Mouse (Mus musculus) liver, postnatal 0 days (tissue): ENCODE data around the gene Dact2. TPM values are rescaled to one million over a fixed set of nuclear protein-coding genes. Genes with fewer than 3 reads are reported as not detected.
A peak's percentile ranks its signal among the peaks of the same experiment; 100 is the strongest.

Experiments used
- ATAC-seq: fragments of 200-750 bp; cut with Nextera tagmentation; 2 replicates; pipeline ENCODE4 v1.8.0; 2017; ENCODE audit warnings: mild to moderate bottlenecking, moderate library complexity
- DNase-seq: peaks from one replicate; pipeline ENCODE4 v3.0.0-alpha.2; 2016
- H3K27ac ChIP-seq: fragments of 300-500 bp; sonication (generic); 2 replicates; pipeline ENCODE4 v1.5.1; 2014; ENCODE audit warnings: antibody characterized with exemption, moderate library complexity, mild to moderate bottlenecking, low read depth
- H3K27me3 ChIP-seq: fragments of 300-500 bp; sonication (generic); 2 replicates; pipeline ENCODE4 v1.6.1; 2014; ENCODE audit warnings: low read length, control low read depth, mixed read lengths; ENCODE audit not compliant: insufficient read depth
- H3K36me3 ChIP-seq: fragments of 300-500 bp; sonication (generic); replicated peaks from 2 replicates; pipeline ENCODE4 v1.6.1; 2014; ENCODE audit warnings: mild to moderate bottlenecking, control low read depth, low read length, moderate library complexity, mixed read lengths; ENCODE audit not compliant: insufficient read depth
- H3K4me1 ChIP-seq: fragments of 300-500 bp; sonication (generic); 2 replicates; pipeline ENCODE4 v1.6.1; 2014; ENCODE audit warnings: antibody characterized with exemption, mild to moderate bottlenecking, control low read depth; ENCODE audit not compliant: insufficient read depth
- H3K4me2 ChIP-seq: fragments of 300-500 bp; sonication (generic); 2 replicates; pipeline ENCODE4 v1.6.1; 2014; ENCODE audit warnings: low read depth, mild to moderate bottlenecking, low read length, moderate library complexity, mixed read lengths
- H3K4me3 ChIP-seq: fragments of 300-500 bp; sonication (generic); 2 replicates; pipeline ENCODE4 v1.5.1; 2014; ENCODE audit warnings: low read depth, low read length
- H3K9ac ChIP-seq: fragments of 300-500 bp; sonication (generic); replicated peaks from 2 replicates; pipeline ENCODE4 v1.6.1; 2014; ENCODE audit warnings: mild to moderate bottlenecking, moderate library complexity
- H3K9me3 ChIP-seq: fragments of 300-500 bp; sonication (generic); 2 replicates; pipeline ENCODE4 v1.6.1; 2016; ENCODE audit warnings: mild to moderate bottlenecking, control low read depth, low read length, mixed read lengths
- CTCF ChIP-seq: sonication (generic); IDR thresholded peaks from 2 replicates; pipeline ENCODE4 v1.5.1; 2016; ENCODE audit warnings: antibody characterized with exemption, low read depth
- EP300 ChIP-seq: IDR thresholded peaks from 2 replicates; pipeline ENCODE4 v1.6.1; 2016; ENCODE audit warnings: antibody characterized with exemption, low read depth, mild to moderate bottlenecking
- WGBS: fragments of 180-500 bp; shearing (Covaris S2); extraction: QIAGEN DNeasy Blood & Tissue Kit; methylation state at CpG from one replicate; pipeline ENCODE4 v1.1.7; 2014; ENCODE audit not compliant: insufficient replicate concordance; 5-methylcytosine and 5-hydroxymethylcytosine counted together
- polyA plus RNA-seq: library from polyadenylated mRNA; unstranded; fragments of >200 nt; fragmentation: Nextera tagmentation; extraction: Ambion mirVana; gene quantifications from 2 replicates; pipeline ENCODE4 v1.2.1, GENCODE M21; 2015

The Dact2 gene
- polyA plus RNA-seq, 1 experiment from 2014 or later = 2.4 TPM

- TF ChIP-seq CTCF (no peak), EP300 (no peak)
- Histone ChIP-seq H3K27ac (peak overlapping the region; percentile 72), H3K27me3 (no peaks in the 10 kb centered on the region), H3K9ac (no peak overlapping the region), H3K4me1 (peaks cover 21% of the 10 kb centered on the region), H3K36me3 (no peaks in the 10 kb centered on the region), H3K9me3 (no peaks in the 10 kb centered on the region), H3K4me2 (no peak overlapping the region), H3K4me3 (no peak overlapping the region)
- WGBS = 45% methylated on average over 6 of the region's 6 CpGs
- DNase-seq (no peak), ATAC-seq (no peak)
Observed at GRCm38 (mm10) chr17:14166746-14167432, 37.2 kb downstream of the Dact2 start.

- ATAC-seq = peak; percentile 83
Observed at GRCm38 (mm10) chr17:14165934-14166610, 38.0 kb downstream of the Dact2 start.

GRCm38 (mm10) chr17:14165332-14165876 is 38.7 kb downstream of the Dact2 start:
- H3K36me3 ChIP-seq = no peaks in the 10 kb centered on the region
- H3K9ac ChIP-seq = no peak overlapping the region
- H3K4me1 ChIP-seq = peaks cover 18% of the 10 kb centered on the region
- no peaks in the 10 kb centered on the region for H3K27me3 ChIP-seq
- H3K9me3 ChIP-seq = no peaks in the 10 kb centered on the region
- no peak for DNase-seq
- no peak for ATAC-seq
- TF ChIP-seq EP300 (no peak), CTCF (no peak)
- H3K4me3 ChIP-seq = no peak overlapping the region
- H3K4me2 ChIP-seq = no peak overlapping the region
- 27% methylated on average over 10 of the region's 10 CpGs for WGBS
- H3K27ac ChIP-seq = no peak overlapping the region

More at GRCm38 (mm10) chr17:14165934-14166610, 38.0 kb downstream of the Dact2 start:
- Histone ChIP-seq H3K4me1 (peaks cover 18% of the 10 kb centered on the region), H3K4me3 (no peak overlapping the region), H3K36me3 (no peaks in the 10 kb centered on the region), H3K4me2 (no peak overlapping the region), H3K27me3 (no peaks in the 10 kb centered on the region), H3K9ac (no peak overlapping the region), H3K9me3 (no peaks in the 10 kb centered on the region), H3K27ac (peak overlapping the region; percentile 72)
- 48% methylated on average over 9 of the region's 9 CpGs for WGBS
- DNase-seq = peak; percentile 30
- TF ChIP-seq CTCF = no peak
- peak; percentile 28; the same call in 1 of the 2 replicates for TF ChIP-seq EP300

GRCm38 (mm10) chr17:14160846-14161245 is 43.3 kb downstream of the Dact2 start:
- TF ChIP-seq CTCF (no peak), EP300 (no peak)
- Histone ChIP-seq H3K27me3 (no peaks in the 10 kb centered on the region), H3K36me3 (no peaks in the 10 kb centered on the region), H3K4me2 (no peak overlapping the region), H3K4me3 (no peak overlapping the region), H3K9me3 (no peaks in the 10 kb centered on the region), H3K4me1 (peaks cover 11% of the 10 kb centered on the region), H3K27ac (no peak overlapping the region), H3K9ac (no peak overlapping the region)
- ATAC-seq (no peak), DNase-seq (no peak)
- 73% methylated on average over 3 of the region's 3 CpGs for WGBS

GRCm38 (mm10) chr17:14157779-14158195 is 46.3 kb downstream of the Dact2 start:
- Histone ChIP-seq H3K9me3 (no peaks in the 10 kb centered on the region), H3K27me3 (no peaks in the 10 kb centered on the region), H3K4me1 (peaks cover 2% of the 10 kb centered on the region; the same call in 1 of the 2 replicates), H3K36me3 (no peaks in the 10 kb centered on the region), H3K4me3 (no peak overlapping the region), H3K4me2 (no peak overlapping the region), H3K27ac (no peak overlapping the region), H3K9ac (no peak overlapping the region)
- WGBS = 60% methylated on average over 7 of the region's 7 CpGs
- ATAC-seq (no peak), DNase-seq (no peak)
- no peak for TF ChIP-seq EP300
- TF ChIP-seq CTCF = no peak

Other genes starting within 250 kb of the Dact2 start
- not detected in 2 replicates for gene Gm7356, start 200.6 kb downstream of the Dact2 start, polyA plus RNA-seq
- gene Gm7358, start 144.8 kb downstream of the Dact2 start, polyA plus RNA-seq = not detected in 2 replicates
- 40.0 and 44.6 TPM in 2 replicates for gene Smoc2, start 75.2 kb upstream of the Dact2 start, polyA plus RNA-seq